Mouse (Mus musculus): ENCODE results near the gene Spata16. TPM values are rescaled to one million over a fixed set of nuclear protein-coding genes. Genes with fewer than 3 reads are reported as not detected.

Gene Spata16
- polyA plus RNA-seq, 1 experiment from 2014 or later, result not detected

DNA sequence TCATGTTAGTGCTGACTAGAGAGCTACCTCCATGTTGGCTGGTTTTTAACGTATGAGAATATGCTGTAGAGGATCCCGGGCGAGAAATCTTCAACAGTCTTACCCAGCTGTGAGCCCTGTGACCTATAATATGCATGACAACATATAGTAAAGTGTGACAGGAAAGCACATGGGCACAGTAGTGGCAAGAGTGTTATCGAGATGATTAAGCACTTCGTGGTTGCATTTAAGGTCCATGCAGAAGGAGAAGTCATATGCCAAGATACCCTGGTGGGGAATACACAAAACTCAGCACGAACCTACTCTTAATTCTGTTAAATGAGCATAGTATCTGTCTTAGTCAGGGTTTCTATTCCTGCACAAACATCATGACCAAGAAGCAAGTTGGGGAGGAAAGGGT, 115.0 kb downstream of the Spata16 start:
- H3K9me3 ChIP-seq (replicated peaks), result no peaks in the 10 kb centered on the region
- no peak for DNase-seq (ENCODE audit: low spot score)
- H3K4me3 ChIP-seq, result no peak overlapping the region
- no peaks in the 10 kb centered on the region for H3K4me1 ChIP-seq
- WGBS, result 92% methylated on average over 6 of the region's 6 CpGs
- no peaks in the 10 kb centered on the region for H3K27me3 ChIP-seq (ENCODE audit: low read depth, poor library complexity, severe bottlenecking)
- no peaks in the 10 kb centered on the region for H3K36me3 ChIP-seq
- no peak overlapping the region for H3K27ac ChIP-seq

GRCm38 (mm10) chr3:26793334-26794101, 156.1 kb downstream of the Spata16 start:
- no peaks in the 10 kb centered on the region for H3K9me3 ChIP-seq (replicated peaks)
- no peaks in the 10 kb centered on the region for H3K27me3 ChIP-seq (ENCODE audit: low read depth, poor library complexity, severe bottlenecking)
- no peak for DNase-seq (ENCODE audit: low spot score)
- no peaks in the 10 kb centered on the region for H3K36me3 ChIP-seq
- no peaks in the 10 kb centered on the region for H3K4me1 ChIP-seq
- H3K4me3 ChIP-seq, result no peak overlapping the region
- 82% methylated on average over 12 of the region's 12 CpGs for WGBS
- H3K27ac ChIP-seq, result no peak overlapping the region

DNA sequence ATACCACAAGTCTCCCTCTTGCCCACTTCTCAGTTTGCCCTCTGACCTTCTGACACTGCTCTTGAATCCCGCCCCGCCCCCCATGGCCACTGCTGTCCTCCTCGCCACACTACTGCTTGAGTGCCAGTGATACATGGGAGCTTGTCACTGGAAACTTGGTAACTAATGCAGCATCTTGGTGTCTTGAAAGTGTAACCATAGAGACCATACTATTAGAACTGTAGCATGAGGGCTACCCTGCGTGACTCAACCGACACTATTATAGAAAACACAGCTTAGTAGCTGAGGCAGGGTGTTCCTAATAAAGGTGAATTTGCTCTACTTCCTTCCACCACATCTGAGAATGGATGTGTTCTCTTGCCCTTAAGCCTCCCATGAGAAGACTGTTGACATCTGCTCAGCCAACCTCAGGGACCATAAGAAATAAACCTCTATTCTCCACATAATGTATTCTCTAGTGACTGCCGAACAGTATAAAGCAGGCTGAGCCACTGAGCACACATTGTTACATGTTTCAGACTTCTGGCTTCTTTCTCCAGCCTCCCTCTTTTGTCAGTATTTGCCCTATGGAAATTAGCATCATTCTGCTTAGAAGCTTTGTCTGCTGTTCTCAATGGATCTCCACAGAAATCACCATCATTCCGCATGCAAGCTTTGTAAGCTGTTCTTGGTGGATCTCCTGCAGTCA, 158.6 kb downstream of the Spata16 start:
- no peaks in the 10 kb centered on the region for H3K36me3 ChIP-seq
- no peak overlapping the region for H3K27ac ChIP-seq

GRCm38 (mm10) chr3:26796954-26797353, 159.5 kb downstream of the Spata16 start:
- 79% methylated on average over 1 of the region's 1 CpGs for WGBS
- Histone ChIP-seq H3K4me3 (no peak overlapping the region), H3K9me3 (replicated peaks) (no peaks in the 10 kb centered on the region), H3K27ac (no peak overlapping the region), H3K4me1 (no peaks in the 10 kb centered on the region), H3K36me3 (no peaks in the 10 kb centered on the region), H3K27me3 (ENCODE audit: low read depth, poor library complexity, severe bottlenecking) (no peaks in the 10 kb centered on the region)
- no peak for DNase-seq (ENCODE audit: low spot score)

More for the DNA sequence above, 158.6 kb downstream of the Spata16 start:
- Histone ChIP-seq H3K27me3 (ENCODE audit: low read depth, poor library complexity, severe bottlenecking) (no peaks in the 10 kb centered on the region), H3K4me3 (no peak overlapping the region), H3K9me3 (replicated peaks) (no peaks in the 10 kb centered on the region), H3K4me1 (no peaks in the 10 kb centered on the region)
- no peak for DNase-seq (ENCODE audit: low spot score)
- 92% methylated on average over 7 of the region's 7 CpGs for WGBS

GRCm38 (mm10) chr3:26814307-26814706, 176.9 kb downstream of the Spata16 start:
- Histone ChIP-seq H3K9me3 (replicated peaks) (no peaks in the 10 kb centered on the region), H3K36me3 (no peaks in the 10 kb centered on the region), H3K27me3 (ENCODE audit: low read depth, poor library complexity, severe bottlenecking) (no peaks in the 10 kb centered on the region), H3K27ac (no peak overlapping the region), H3K4me3 (no peak overlapping the region), H3K4me1 (no peaks in the 10 kb centered on the region)
- no peak for DNase-seq (ENCODE audit: low spot score)
- WGBS, result 91% methylated on average over 8 of the region's 8 CpGs

DNA sequence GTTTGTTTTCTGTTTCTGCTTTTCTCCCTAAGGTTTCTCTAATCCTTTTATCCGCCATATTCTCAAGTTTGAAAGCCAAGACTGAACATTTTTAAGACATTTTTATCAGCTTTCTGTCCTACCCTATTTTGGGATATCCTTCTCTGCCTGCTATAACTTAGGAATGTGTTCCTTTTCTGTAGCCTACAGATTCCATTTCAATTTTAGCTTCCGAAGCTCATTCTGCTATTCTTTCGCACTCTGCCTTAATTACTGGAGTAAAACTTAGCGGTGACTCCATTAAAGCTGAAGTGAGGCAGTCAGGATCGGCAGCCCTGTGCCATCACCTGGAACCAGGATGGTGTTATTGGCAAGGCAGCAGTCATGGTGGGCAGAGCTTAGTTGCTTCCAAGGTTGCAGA, 178.3 kb downstream of the Spata16 start:
- no peak for DNase-seq (ENCODE audit: low spot score)
- no peaks in the 10 kb centered on the region for H3K27me3 ChIP-seq (ENCODE audit: low read depth, poor library complexity, severe bottlenecking)

GRCm38 (mm10) chr3:26819398-26819797, 182.0 kb downstream of the Spata16 start:
- H3K36me3 ChIP-seq, result no peaks in the 10 kb centered on the region
- H3K4me3 ChIP-seq, result no peak overlapping the region
- H3K27me3 ChIP-seq (ENCODE audit: low read depth, poor library complexity, severe bottlenecking), result no peaks in the 10 kb centered on the region
- no peak overlapping the region for H3K27ac ChIP-seq
- no peak for DNase-seq (ENCODE audit: low spot score)
- no peaks in the 10 kb centered on the region for H3K4me1 ChIP-seq
- H3K9me3 ChIP-seq (replicated peaks), result no peaks in the 10 kb centered on the region
- WGBS, result 69% methylated on average over 5 of the region's 5 CpGs

More for the DNA sequence above, 178.3 kb downstream of the Spata16 start:
- no peak overlapping the region for H3K27ac ChIP-seq
- 92% methylated on average over 5 of the region's 5 CpGs for WGBS
- no peak overlapping the region for H3K4me3 ChIP-seq
- H3K4me1 ChIP-seq, result no peaks in the 10 kb centered on the region
- no peaks in the 10 kb centered on the region for H3K36me3 ChIP-seq
- H3K9me3 ChIP-seq (replicated peaks), result no peaks in the 10 kb centered on the region

DNA sequence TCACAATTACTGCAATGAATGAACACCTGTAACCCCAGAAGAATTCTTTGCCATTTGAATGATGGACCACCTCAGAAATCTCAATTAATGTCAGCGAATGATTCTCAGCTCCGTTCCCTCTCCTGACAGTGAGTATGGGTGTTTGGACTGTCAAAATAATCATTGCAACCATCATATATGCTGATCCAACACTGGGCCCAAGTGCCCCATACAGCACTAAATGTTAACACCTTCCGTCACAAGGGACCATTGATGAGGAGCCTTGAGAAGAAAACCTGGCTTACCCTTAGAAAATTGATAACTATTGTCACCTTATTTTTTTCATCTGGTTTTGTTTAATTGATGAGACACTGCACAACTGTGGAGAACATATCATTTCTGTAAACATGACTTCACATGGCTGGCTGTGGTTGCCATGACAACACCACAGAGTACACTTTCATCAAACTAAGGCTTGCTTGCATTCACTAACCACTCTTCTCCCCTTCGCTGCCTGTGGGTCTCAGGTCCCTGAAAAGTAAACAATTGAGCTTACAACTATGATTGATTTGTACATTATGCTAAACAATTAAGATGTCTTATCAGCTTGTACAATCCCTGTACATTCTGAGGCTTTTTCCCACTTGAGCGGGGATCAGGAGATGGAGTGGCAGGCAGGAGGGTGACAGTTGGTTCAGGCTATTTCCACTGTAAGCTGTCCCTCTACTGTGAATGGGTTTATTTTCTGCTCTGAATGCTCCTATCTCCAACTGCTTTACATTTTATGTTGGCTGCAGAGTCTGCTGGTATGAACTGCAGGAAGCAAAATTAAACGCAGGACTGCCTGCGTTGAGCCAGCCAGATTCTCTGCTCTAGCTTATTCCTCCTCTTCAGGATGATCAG, 189.8 kb downstream of the Spata16 start:
- no peaks in the 10 kb centered on the region for H3K36me3 ChIP-seq
- DNase-seq (ENCODE audit: low spot score), result no peak
- no peaks in the 10 kb centered on the region for H3K4me1 ChIP-seq
- H3K27ac ChIP-seq, result no peak overlapping the region
- H3K9me3 ChIP-seq (replicated peaks), result no peaks in the 10 kb centered on the region
- WGBS, result 96% methylated on average over 7 of the region's 7 CpGs
- H3K27me3 ChIP-seq (ENCODE audit: low read depth, poor library complexity, severe bottlenecking), result no peaks in the 10 kb centered on the region
- H3K4me3 ChIP-seq, result no peak overlapping the region

- Histone ChIP-seq H3K27ac (no peak overlapping the region), H3K4me1 (no peaks in the 10 kb centered on the region), H3K4me3 (no peak overlapping the region), H3K36me3 (no peaks in the 10 kb centered on the region), H3K9me3 (replicated peaks) (no peaks in the 10 kb centered on the region), H3K27me3 (ENCODE audit: low read depth, poor library complexity, severe bottlenecking) (no peaks in the 10 kb centered on the region)
- 92% methylated on average over 5 of the region's 5 CpGs for WGBS
- DNase-seq (ENCODE audit: low spot score), result no peak
Measured at GRCm38 (mm10) chr3:26832954-26833353, 195.5 kb downstream of the Spata16 start.

- no peak overlapping the region for H3K27ac ChIP-seq
- 76% methylated on average over 21 of the region's 21 CpGs for WGBS
Measured at GRCm38 (mm10) chr3:26834178-26835050, 197.0 kb downstream of the Spata16 start.

GRCm38 (mm10) chr3:26835051-26835755, 197.8 kb downstream of the Spata16 start:
- Histone ChIP-seq H3K36me3 (no peaks in the 10 kb centered on the region), H3K4me1 (no peaks in the 10 kb centered on the region), H3K27me3 (ENCODE audit: low read depth, poor library complexity, severe bottlenecking) (no peaks in the 10 kb centered on the region), H3K4me3 (no peak overlapping the region), H3K27ac (no peak overlapping the region), H3K9me3 (replicated peaks) (no peaks in the 10 kb centered on the region)
- 96% methylated on average over 17 of the region's 17 CpGs for WGBS
- DNase-seq (ENCODE audit: low spot score), result no peak

More at GRCm38 (mm10) chr3:26834178-26835050, 197.0 kb downstream of the Spata16 start:
- DNase-seq (ENCODE audit: low spot score), result peak; percentile 37
- no peaks in the 10 kb centered on the region for H3K4me1 ChIP-seq
- H3K27me3 ChIP-seq (ENCODE audit: low read depth, poor library complexity, severe bottlenecking), result no peaks in the 10 kb centered on the region
- no peak overlapping the region for H3K4me3 ChIP-seq
- no peaks in the 10 kb centered on the region for H3K36me3 ChIP-seq
- H3K9me3 ChIP-seq (replicated peaks), result no peaks in the 10 kb centered on the region

DNA sequence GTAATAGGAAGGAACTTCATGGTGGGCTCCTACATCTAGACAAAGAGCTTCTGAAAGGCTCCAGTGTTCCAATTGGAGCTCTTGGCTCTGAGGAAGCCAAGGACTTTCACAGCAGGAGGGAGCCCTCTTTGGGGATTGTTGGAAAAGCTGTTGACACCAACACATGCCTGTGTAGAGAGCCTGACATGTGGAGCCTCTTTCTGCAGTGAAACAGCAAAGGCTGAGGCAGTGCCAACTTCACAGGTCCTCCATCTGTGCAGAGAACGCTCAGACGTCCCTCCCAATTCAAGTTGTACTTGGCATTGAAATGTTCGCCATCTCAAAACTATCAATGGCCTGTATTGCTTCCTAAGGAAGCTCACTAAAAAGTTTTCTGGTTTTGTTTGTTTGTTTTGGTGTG, 207.6 kb downstream of the Spata16 start:
- no peaks in the 10 kb centered on the region for H3K36me3 ChIP-seq
- WGBS, result 89% methylated on average over 3 of the region's 3 CpGs
- no peaks in the 10 kb centered on the region for H3K4me1 ChIP-seq
- DNase-seq (ENCODE audit: low spot score), result no peak
- no peaks in the 10 kb centered on the region for H3K9me3 ChIP-seq (replicated peaks)
- H3K27me3 ChIP-seq (ENCODE audit: low read depth, poor library complexity, severe bottlenecking), result no peaks in the 10 kb centered on the region
- H3K27ac ChIP-seq, result no peak overlapping the region
- H3K4me3 ChIP-seq, result no peak overlapping the region

All from limb, embryonic 10.5 days (tissue).